In genomic region chr1:140158970-140159369, GRCm38 (mm10) we compare ENCODE assay signal across 22 mouse cellular contexts. TPM values are rescaled to one million over a fixed set of nuclear protein-coding genes. Genes with fewer than 3 reads are reported as not detected.
DNase-seq lines count a peak whose midpoint lies in the region; ATAC-seq lines count a peak whose summit lies in the region.
"Had no signal": no experiment of that assay in that cellular context is flagged by ENCODE, and none has a peak within 500 bp of the region (broad histone marks: within the 10 kb centered on the region; RNA-seq: fewer than 3 reads in every experiment).

No protein-coding gene starts in this region.

- H3K27me3 ChIP-seq in embryonic facial prominence, embryonic 12.5 days: no peaks in the 10 kb centered on the region
- no peaks in the 10 kb centered on the region for H3K27me3 ChIP-seq in embryonic facial prominence, embryonic 10.5 days (replicated peaks; ENCODE audit: low read depth, poor library complexity, severe bottlenecking)
- no peaks in the 10 kb centered on the region for H3K27me3 ChIP-seq in liver, embryonic 11.5 days (replicated peaks; ENCODE audit: control insufficient read depth, insufficient read depth, low read length)
- no peaks in the 10 kb centered on the region for H3K27me3 ChIP-seq in liver, embryonic 12.5 days (replicated peaks)
- H3K27me3 ChIP-seq: embryonic facial prominence, embryonic 15.5 days; forebrain, embryonic 12.5 days; intestine, embryonic 15.5 days had no signal

- H3K27ac ChIP-seq in embryonic facial prominence, embryonic 12.5 days: no peak overlapping the region
- H3K27ac ChIP-seq in embryonic facial prominence, embryonic 10.5 days (replicated peaks): no peak overlapping the region
- H3K27ac ChIP-seq in liver, embryonic 11.5 days (ENCODE audit: low read depth, low read length): no peak overlapping the region
- H3K27ac ChIP-seq in liver, embryonic 12.5 days: no peak overlapping the region
- H3K27ac ChIP-seq: embryonic facial prominence, embryonic 15.5 days; forebrain, embryonic 12.5 days; heart, adult 2 months; hindbrain, embryonic 14.5 days; intestine, embryonic 15.5 days had no signal

- no peak for DNase-seq in embryonic facial prominence, embryonic 10.5 days (ENCODE audit: low spot score)
- DNase-seq in heart, adult 11 months: peak; percentile 84
- DNase-seq in heart, adult 9 months (ENCODE audit: low spot score in 2 of 2): no peak
- DNase-seq in liver, embryonic 11.5 days (ENCODE audit: low spot score): no peak
- DNase-seq: adrenal gland, adult 8-10 months; adrenal gland, postnatal 25 days; cerebellum, adult 11-12 months; cerebellum, adult 8-10 months; cerebellum, postnatal 10 days; cerebellum, postnatal 36 days; embryo, embryonic 11 days; gastrocnemius, postnatal 25 days; heart, adult 2 months; kidney, adult 11 months had no signal

- peak; percentile 28; the same call in 1 of the 2 replicates for ATAC-seq in embryonic facial prominence, embryonic 12.5 days (ENCODE audit: insufficient number of reproducible peaks, insufficient read depth, low FRiP score, low TSS enrichment)
- ATAC-seq in liver, embryonic 11.5 days (replicated peaks; ENCODE audit: low FRiP score): 0 out of 2 replicates have a peak, but pooled peaks have one; percentile 34
- ATAC-seq in liver, embryonic 12.5 days: no peak
- ATAC-seq: activated CD4-positive, CD25-positive, alpha-beta regulatory T cell, adult 4 months; intestine, embryonic 15.5 days had no signal

- 70% methylated on average over 2 of the region's 3 CpGs for WGBS in embryonic facial prominence, embryonic 12.5 days
- 76% methylated on average over 3 of the region's 3 CpGs for WGBS in embryonic facial prominence, embryonic 10.5 days
- 85% methylated on average over 2 of the region's 3 CpGs for WGBS in liver, embryonic 11.5 days
- 85% methylated on average over 2 of the region's 3 CpGs for WGBS in liver, embryonic 12.5 days (ENCODE audit: insufficient replicate concordance)

- no peaks in the 10 kb centered on the region for H3K36me3 ChIP-seq in embryonic facial prominence, embryonic 12.5 days
- H3K36me3 ChIP-seq in embryonic facial prominence, embryonic 10.5 days (replicated peaks): no peaks in the 10 kb centered on the region
- no peaks in the 10 kb centered on the region for H3K36me3 ChIP-seq in liver, embryonic 11.5 days (ENCODE audit: control insufficient read depth, insufficient read depth, low read length)
- no peaks in the 10 kb centered on the region for H3K36me3 ChIP-seq in liver, embryonic 12.5 days
- H3K36me3 ChIP-seq: embryonic facial prominence, embryonic 15.5 days; forebrain, embryonic 12.5 days; intestine, embryonic 15.5 days had no signal

- H3K9ac ChIP-seq in embryonic facial prominence, embryonic 12.5 days: no peak overlapping the region
- no peak overlapping the region for H3K9ac ChIP-seq in liver, embryonic 11.5 days (ENCODE audit: low read depth, low read length)
- H3K9ac ChIP-seq in liver, embryonic 12.5 days: no peak overlapping the region
- H3K9ac ChIP-seq: embryonic facial prominence, embryonic 15.5 days; forebrain, embryonic 12.5 days; hindbrain, embryonic 14.5 days; intestine, embryonic 15.5 days had no signal

- H3K4me2 ChIP-seq in embryonic facial prominence, embryonic 12.5 days (replicated peaks): no peak overlapping the region
- H3K4me2 ChIP-seq in liver, embryonic 11.5 days: no peak overlapping the region
- no peak overlapping the region for H3K4me2 ChIP-seq in liver, embryonic 12.5 days
- H3K4me2 ChIP-seq: embryonic facial prominence, embryonic 15.5 days; forebrain, embryonic 12.5 days; heart, embryonic 11.5 days; hindbrain, embryonic 14.5 days; intestine, embryonic 15.5 days had no signal

- H3K4me1 ChIP-seq in embryonic facial prominence, embryonic 12.5 days: no peaks in the 10 kb centered on the region
- no peaks in the 10 kb centered on the region for H3K4me1 ChIP-seq in embryonic facial prominence, embryonic 10.5 days
- no peaks in the 10 kb centered on the region for H3K4me1 ChIP-seq in liver, embryonic 11.5 days (replicated peaks; ENCODE audit: control insufficient read depth, insufficient read depth, low read length)
- no peaks in the 10 kb centered on the region for H3K4me1 ChIP-seq in liver, embryonic 12.5 days
- H3K4me1 ChIP-seq: embryonic facial prominence, embryonic 15.5 days; forebrain, embryonic 12.5 days; intestine, embryonic 15.5 days had no signal

- H3K4me3 ChIP-seq in embryonic facial prominence, embryonic 12.5 days: no peak overlapping the region
- H3K4me3 ChIP-seq in embryonic facial prominence, embryonic 10.5 days: no peak overlapping the region
- H3K4me3 ChIP-seq in liver, embryonic 11.5 days (ENCODE audit: low read depth, low read length): no peak overlapping the region
- no peak overlapping the region for H3K4me3 ChIP-seq in liver, embryonic 12.5 days
- H3K4me3 ChIP-seq: embryonic facial prominence, embryonic 15.5 days; forebrain, embryonic 12.5 days; heart, adult 2 months; intestine, embryonic 15.5 days had no signal

- no peaks in the 10 kb centered on the region for H3K9me3 ChIP-seq in embryonic facial prominence, embryonic 12.5 days
- no peaks in the 10 kb centered on the region for H3K9me3 ChIP-seq in embryonic facial prominence, embryonic 10.5 days
- H3K9me3 ChIP-seq in liver, embryonic 11.5 days (ENCODE audit: control insufficient read depth, low read length): no peaks in the 10 kb centered on the region
- H3K9me3 ChIP-seq in liver, embryonic 12.5 days (replicated peaks): no peaks in the 10 kb centered on the region
- H3K9me3 ChIP-seq: embryonic facial prominence, embryonic 15.5 days; forebrain, embryonic 12.5 days; intestine, embryonic 15.5 days had no signal

RNA-seq across cellular contexts. Expression of gene Cfh, which starts 24.6 kb away (rescaled TPM):
- 2.0 and 2.2 TPM in 2 replicates for polyA plus RNA-seq in embryonic facial prominence, embryonic 12.5 days (2016; fragmentation: Nextera tagmentation; extraction: Ambion mirVana)
- polyA plus RNA-seq in embryonic facial prominence, embryonic 10.5 days (2016; fragmentation: Nextera tagmentation; extraction: Ambion mirVana): 1.5 TPM in 2 replicates
- polyA plus RNA-seq in liver, embryonic 11.5 days (2014; fragmentation: Nextera tagmentation; extraction: Ambion mirVana): 3.7 and 5.2 TPM in 2 replicates
- 3.1 and 3.7 TPM in 2 replicates for polyA plus RNA-seq in liver, embryonic 12.5 days (2016; fragmentation: Nextera tagmentation; extraction: Ambion mirVana)
